Mouse (Mus musculus) testis, postnatal 10 days (tissue): Measurements from ENCODE around the gene Npr3.

Source experiments
- DNase-seq: peaks from one replicate; pipeline ENCODE4 v3.0.0; 2021; ENCODE audit warnings: low spot score

Gene Npr3

DNA sequence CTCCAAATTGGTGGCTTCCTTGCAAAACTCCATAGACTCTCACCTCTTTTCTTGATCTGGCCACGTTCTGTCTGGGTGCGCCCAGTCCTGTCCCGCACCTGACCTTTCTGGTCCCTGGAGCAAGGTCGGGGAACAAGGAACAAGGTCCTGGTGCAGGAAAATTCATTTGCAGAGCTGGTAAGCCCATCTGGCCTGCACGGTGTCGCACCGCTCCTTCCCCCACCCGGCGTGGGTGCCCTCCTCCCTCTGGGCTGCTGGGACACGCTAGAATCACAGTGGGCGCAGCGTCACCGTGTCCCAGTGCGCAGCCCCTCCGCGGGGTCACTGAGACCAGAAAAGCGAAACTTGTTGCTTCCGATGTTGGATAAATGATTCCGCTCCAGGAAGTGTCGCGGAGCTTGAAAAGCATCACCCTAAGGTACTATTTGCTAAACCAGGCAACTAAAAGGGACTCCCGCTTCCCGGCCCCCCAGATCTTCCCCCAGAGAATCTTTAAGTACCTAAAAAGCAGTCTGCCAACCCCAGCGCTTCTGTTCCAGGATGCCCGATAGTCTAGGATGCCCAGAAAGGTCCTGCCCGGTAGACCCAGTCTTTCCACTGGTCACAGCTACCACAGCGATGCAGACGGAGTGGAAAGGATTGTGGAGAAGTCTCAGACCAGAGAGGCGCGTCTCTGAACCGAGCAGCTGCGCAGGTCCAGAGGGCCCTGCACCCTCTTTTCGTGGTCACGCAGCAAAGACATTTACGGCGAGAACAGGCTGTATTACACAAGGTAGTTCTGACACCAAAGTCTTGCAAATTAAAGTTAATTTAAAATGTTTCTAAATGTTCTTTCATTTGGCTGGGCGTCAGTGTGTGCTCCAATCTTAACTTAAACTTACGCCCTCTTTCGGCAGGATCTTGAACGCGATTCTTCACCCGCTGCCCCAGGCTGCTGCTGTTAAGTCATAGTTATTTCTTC, at the start of gene Npr3:
TSS of gene Npr3 (minus strand) at position 717 of the 961 bp plus-strand sequence.
- DNase-seq, result peak; percentile 70

DNA sequence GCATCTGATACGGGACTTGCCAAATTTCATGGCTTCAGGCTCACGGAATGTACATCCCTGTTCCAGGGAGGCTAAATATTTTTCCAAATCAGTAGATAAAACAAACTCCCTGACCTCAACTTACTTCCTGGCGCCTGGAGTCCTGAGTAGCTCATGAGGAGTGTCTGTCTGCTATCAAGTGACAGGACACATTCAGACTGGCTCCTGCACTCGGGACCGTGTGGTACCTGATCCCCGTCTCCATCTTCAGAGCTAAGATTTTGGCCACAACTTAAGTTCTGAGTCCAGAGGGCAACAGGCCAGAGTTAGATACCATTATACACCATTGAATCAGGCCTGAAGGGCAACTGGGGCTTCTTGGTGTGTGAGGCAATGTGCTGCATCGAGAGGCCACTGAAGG, 49.0 kb upstream of the Npr3 start:
- DNase-seq, result no peak

DNA sequence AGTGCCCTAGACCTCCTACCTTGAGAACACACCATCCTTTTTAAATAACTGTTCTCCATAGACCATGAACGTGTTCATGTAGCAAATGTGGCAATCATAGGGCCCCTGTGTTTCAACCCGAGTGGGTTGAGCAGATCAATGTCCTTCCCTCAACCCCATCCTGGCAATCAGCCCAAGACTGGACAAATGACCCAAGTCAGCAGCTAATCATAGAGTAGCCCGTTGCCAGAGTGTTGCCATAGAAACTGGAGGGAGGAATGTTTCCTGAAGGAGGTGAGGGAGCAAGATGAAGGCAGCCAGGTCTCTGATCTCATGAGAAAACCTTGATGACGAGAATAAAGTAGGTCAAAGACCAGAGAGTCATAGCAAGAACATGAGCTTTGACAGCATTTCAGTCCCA, 47.1 kb upstream of the Npr3 start:
- DNase-seq, result no peak

DNA sequence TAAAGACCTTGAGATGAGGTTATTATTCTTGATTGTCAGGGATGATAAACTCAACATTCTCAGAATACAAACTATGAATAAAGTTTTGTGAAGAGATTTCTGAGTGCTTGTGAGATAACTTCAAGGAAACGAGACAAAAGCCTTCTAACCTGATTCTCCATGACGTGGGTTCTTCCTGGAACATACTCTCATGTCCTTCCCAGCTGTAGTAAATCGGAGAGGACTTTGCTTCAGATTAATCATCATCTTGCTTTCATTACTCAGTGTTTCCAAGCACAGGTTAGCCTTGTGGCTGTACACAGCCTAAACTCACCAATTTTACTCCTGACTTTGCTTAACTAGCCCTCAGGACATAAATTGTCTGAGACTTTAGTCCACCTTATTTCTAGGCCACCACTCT, 45.1 kb upstream of the Npr3 start:
- no peak for DNase-seq

DNA sequence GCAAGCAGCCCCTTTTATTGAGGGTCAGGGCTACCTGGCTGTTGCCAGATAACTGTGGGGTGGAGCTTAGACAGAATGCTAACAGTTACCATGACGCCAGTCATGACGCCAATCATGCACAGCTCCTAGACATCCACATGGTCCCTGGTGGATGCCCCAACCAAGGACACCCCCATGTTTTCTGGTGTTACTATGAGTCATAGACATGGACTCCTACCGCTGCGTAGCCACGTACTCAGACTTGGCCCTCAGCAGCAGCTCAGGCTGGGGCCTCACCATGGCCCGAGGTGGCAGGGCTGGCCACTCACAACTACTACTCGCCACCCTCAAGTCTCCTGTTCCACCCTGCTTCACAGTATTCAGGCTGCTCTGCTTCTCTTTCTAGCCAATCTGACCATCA, 44.1 kb upstream of the Npr3 start:
- no peak for DNase-seq

DNA sequence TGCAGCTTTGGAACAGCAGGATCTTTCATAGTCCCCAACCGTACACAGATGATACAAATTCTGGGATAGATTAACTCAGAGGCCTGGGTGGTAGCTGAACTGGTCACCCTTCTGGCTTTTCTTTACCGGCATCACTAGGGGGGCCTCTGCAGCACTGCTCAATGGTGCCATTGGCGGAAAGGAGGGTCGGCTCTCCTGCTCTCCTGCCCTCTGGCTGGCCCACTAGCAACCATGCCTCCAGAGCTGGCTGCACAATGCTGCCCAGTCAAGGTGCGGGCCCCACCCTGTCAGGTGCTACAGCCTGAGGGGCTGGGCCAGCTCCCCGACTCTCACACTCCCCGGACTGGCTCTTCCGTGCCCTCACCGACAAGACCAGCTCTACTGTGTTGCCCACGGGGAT, 43.1 kb upstream of the Npr3 start:
- DNase-seq, result no peak

DNA sequence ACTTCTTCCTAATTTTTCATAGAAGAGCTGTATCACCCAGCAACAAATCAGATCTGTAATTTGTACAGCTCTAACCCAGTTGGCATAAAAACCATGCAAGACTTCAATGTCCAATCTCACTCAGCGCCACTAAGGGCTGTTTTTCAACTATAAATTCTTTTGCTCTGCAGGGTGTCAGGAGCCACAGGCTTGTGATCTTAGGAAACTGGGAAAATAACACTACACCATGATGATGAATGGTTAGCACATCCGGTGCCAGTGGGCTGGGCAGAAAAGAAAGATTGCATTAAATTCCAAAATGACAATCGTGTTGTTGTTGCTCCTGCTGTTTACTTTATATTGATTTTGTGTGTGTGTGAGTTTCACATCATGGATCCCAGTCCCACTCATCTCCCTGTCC, 42.4 kb upstream of the Npr3 start:
- DNase-seq, result no peak

DNA sequence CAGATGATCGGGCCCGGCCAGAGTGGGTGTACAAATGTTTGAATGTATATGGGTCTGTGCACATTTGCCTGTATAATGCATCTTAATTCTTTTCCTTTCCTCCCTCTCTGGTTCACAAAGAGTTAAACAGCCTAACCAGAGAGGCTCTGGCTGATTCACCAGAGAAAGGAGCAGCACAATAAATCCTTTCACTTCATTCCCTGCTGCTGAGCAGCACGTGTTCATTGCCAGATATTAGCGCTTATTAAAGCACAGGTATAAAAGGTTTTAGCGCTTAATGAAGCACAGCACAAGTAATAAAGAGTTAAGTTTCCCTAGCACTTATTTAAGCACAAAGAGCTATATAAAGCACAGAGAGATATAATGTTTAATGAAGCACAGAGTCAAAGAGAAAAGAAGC, 33.8 kb upstream of the Npr3 start:
- no peak for DNase-seq

DNA sequence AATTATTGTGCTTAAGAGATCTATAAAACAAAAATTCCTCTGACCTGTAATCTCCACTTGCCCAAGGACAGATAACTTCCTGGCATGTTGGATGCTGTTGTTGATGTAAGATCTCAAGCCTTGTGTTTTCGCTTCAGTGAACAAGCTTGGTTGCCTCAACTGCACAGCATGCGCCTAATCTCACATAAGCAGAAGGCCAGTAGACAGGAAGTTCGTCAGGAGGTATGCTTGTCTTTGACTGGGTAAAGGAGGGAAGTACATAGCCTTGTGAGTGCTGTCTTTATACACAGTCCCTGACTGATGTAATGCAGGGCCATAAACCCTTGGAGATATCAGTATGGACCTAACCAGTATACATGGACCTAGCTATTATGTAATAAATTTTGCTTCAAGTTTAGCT, 20.7 kb upstream of the Npr3 start:
- no peak for DNase-seq

DNA sequence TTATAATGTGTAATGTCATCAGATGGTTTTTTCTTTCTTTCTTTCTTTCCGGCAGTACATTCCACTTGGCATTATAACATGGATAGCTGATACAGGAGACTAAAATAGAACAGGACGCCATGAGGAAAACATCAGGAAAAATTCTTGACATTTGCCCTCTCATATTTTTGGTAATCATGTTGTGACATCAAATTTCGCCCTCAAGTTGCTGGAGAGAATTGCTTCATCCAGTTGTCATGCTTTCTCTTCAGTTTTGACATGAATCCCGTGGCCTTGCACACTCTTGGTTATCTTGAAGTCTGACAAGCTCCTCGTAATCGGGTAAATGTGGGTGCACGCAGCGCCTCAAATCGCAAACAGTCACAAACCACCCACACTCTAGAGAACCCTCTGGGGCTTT, 7.0 kb upstream of the Npr3 start:
- no peak for DNase-seq

DNA sequence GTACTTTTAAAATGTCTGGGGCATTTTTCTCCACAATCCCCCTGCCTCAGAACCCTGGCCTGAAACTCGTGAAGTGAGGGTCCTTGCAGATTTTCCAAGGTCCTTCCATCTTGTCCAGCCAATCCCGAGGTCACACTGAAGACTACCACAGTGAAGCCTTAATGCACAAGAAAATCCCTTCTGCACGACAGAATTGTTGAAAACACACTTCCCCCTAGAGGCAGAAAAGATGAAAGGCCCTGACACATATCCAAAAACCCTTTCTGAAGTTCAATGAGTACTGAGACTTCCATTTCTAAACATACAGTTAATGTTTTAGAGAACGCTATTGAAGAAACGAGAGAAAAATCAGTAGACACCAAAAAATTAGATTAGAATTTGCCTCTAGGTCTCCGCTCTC, 2.8 kb upstream of the Npr3 start:
- DNase-seq, result no peak

DNA sequence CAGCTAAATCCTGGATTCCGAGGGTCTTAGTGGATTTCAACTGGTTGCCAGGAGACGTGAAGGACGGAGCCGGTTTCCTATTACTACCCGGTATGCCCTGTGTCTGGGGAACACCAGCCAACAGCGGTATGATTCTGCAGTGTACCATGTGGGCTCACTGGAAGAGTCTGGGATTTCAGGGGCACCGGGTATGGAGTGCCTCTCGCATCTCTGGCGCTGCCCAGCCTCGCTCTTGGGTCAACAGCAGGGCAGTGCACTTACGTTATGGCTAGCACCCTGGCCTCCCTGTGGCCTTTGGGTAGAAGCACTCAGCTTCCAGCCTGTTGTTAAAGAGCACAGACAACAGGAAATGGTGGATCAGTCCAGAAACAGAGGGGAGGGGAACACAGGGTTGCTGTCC, 1.1 kb upstream of the Npr3 start:
- DNase-seq, result no peak

DNA sequence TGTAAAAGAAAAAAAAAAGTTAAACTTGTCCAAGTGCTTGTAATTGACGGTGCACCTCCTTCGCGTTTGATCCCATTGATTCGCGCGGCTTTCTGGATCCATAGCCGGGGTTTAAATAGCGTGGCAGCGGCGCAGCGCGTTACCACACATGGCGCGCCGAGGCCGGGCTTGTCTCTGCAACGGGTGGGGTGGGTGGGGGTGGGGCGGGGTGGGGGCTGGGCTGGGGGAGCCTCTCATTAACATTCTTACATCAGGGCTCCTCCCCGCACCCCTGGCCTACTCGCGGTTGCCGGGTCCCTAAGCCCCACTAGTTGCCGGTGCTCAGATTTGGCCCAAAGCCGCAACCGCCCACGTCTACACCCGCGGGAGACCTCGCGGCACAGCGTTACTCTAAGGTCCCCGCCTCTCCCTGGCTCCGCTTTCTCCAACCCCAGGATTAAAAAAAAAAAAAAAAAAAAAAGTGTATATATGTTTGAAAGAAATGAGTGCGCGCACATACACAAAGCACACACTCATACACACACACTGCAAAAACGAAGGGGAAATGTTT, 991 bp downstream of the Npr3 start:
- DNase-seq, result peak; percentile 69

DNA sequence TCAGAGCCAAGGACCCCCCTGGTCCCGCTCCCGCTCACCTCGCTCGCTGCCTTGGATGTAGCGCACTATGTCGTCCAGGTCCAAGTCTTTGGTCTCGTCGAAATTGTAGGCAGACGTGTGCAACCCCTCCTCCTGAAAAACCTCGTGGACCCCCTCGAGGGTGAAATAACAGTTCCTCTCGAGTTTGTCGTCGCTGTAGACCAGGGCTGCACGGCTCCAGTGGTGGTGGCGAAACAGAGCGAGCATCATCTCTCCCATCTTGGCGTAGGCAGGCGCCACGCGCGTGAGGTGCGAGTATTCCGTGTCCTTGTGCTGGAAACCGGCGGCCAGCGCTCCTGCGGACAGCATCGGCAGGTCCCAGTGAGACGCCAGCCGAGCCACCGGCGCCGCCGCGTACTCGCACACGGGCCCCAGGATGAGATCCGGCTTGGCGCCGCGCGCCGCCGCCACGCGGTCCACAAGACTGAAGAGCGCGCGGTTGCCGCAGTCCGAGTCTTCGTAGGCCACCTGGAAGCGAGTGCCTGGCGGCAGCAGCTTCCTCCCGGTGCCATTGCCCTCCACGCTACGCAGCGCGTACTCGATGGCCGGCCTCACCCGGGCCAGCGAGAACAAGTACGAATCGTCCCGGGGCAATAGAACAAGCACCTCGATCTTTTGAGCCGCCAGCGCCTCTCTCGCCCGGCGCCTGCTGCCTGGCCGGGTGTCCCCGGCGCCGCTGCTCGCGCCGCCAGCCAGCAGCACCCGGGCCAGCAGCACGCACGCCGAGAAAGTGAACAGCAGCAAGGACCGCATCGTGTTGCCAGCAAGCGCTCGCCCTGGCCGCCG, 2.0 kb downstream of the Npr3 start:
- peak; percentile 51 for DNase-seq

DNA sequence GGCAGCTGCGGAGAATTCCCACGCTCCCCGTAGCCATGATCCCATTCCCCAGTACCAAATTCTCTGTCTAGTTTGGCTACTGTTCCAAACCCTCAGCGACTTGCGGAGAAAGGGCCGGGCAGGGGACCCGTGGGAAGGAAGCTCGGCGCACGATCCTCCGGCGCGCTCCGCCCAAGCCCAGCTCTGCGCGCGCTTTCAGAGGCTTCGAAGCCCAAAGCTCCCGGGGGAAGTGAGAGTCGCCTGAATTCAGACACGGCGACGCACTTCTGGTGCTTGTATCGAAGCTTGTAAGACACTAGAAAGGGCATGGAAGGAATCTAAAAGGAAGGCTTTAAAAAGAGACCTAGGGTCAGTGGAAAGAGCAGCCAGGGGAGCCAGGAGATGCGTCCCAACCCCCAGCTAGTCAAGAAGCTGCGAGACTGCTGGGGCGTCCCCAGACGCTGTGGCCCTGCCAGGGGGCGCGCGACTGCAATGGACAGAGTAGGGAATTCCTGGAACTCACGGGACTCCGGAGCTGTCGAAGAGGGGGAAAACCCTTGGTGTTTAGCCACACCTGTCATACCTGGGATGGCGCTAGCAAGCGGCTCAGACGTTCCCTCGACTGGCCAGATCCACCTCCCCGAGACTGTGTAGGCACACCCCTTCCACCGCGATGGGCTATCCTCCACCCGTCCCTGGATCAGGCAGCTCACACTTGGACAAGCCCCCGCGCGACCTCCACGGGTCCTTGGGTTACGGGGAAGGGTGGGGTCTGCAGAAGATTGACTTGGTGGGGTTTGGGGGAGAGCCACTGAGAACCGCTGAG, 2.8 kb downstream of the Npr3 start:
- peak; percentile 54 for DNase-seq

DNA sequence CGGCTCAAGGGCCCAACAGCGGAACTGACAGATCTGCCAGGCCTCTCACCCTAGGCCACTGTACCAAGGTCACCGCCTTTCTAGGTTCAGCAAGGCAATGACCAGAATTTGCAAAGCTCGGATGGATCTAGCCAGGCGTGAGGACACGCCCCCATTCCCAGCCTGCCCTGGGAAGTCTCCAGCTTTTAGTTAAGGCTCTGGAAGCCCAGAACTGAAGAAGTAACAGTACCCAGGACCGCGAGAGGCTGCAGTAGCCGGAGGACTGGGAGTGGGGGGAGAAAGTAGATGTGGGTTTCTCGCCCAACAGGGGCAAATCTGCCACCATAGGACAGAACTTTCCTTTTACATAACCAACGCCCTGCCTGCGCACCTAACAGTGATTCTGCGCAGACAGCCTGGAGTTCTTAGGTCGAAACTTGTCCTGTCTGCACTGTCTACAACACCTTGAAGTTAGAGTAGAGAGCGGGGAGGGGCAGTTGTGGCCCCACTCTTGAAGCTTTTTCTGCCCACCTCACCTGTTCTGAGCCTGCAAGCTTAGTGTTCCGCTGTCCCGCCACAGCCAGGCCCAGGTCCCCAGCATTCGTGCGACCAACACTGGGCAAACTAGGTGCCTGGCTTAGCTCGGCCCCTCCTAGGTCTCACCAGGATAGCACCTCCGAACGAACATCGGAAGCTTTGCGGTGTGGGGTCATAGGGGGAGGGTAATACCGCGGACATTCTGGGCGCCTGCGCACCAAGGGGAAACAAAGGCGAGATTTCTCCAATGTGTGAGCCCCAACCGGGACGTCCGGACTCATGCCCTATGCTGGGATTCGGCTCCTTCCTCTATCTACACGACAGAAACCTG, 3.7 kb downstream of the Npr3 start:
- peak; percentile 52 for DNase-seq

DNA sequence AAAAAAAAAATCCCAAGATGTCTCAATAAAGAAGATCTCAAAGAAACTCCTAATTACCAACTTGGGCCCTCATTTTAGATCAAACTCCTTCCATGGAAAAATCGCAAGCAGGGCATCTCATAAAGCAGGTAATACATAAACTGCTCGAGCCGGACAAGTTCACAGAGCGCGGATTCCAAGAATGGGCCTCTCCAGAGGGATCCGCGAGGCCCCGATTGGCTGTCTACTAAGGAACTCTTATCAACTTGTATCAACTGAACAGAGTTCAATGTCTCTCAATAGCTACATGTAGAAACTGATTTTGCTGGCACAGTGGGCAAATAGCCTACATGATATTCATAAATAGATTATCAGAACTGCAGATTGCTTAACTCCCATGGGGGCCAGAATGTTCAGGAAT, 9.5 kb downstream of the Npr3 start:
- no peak for DNase-seq

DNA sequence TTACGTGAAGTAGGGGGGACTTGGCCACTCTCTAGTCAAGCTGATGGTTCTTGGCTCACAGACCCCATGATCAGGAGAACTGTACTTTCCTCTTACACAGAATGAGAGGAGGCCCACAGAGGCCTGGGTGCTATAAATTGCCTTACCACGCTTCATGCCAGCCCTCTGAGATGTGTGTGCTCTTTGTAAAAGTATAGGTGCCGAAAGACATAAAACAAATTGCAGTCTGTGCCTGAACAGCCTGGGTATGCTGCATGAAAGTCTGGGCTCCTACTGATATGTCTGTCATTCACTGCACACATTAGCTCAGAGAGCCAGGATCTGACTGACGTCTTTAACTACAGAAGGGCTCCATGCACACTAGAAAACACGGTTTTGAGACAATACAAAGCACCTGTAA, 9.9 kb downstream of the Npr3 start:
- DNase-seq, result no peak

DNA sequence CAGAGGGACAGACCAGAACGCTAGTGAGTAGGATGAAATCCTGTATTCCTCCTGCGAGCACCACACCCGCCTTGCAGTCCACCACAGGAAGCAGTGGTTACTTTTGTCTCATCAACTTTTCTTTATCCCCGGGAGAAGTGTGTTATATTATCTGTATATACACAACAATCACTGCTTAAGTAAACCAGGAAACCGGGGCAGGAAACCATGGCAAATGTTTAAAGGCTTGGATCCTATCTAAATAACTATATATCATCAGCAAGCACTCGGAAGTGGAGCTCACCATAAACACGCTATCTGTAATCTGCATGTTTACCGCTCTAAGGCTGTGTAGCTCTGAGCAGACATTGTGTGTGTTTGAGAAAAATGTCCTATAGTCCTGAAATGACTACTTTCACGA, 13.1 kb downstream of the Npr3 start:
- DNase-seq, result no peak

DNA sequence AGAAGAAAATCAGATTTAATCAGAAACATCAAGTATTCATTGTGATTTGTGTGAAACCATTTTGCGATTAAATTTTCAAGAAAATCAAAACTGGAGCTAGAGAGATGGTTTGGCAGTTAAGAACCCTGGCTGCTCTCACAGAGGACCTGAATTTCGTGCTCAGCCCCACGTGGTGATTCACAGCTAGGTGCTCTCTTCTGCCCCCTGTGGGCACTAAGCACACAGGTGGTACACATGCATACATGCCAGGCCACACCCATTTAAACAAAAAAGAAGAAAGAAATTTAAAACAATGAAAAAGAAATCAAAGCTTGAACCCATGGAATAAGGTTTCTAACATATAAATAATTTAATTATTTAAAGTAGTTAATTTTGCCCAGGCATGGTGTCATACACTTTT, 15.7 kb downstream of the Npr3 start:
- DNase-seq, result no peak
